Mouse (Mus musculus) ES-Bruce4 (cell line): ENCODE results near the gene Hist2h2aa1. TPM values are rescaled to one million over a fixed set of nuclear protein-coding genes. Genes with fewer than 3 reads are reported as not detected.

Experiments
- H3K27ac ChIP-seq: 2 replicates; pipeline ENCODE4 v1.5.1; 2012; ENCODE audit warnings: low read length, inconsistent platforms; ENCODE audit not compliant: insufficient read depth
- H3K27me3 ChIP-seq: 2 replicates; pipeline ENCODE4 v1.6.1; 2012; ENCODE audit warnings: mild to moderate bottlenecking, low read length, inconsistent platforms; ENCODE audit not compliant: control insufficient read depth, poor library complexity, insufficient read depth, severe bottlenecking
- H3K36me3 ChIP-seq: 2 replicates; pipeline ENCODE4 v1.6.1; 2012; ENCODE audit warnings: inconsistent platforms, mild to moderate bottlenecking, low read length, moderate library complexity; ENCODE audit not compliant: control insufficient read depth, poor library complexity, insufficient read depth, severe bottlenecking
- H3K4me1 ChIP-seq: one replicate; pipeline ENCODE4 v1.8.1; 2011; ENCODE audit warnings: low read length; ENCODE audit not compliant: control insufficient read depth, insufficient read depth
- H3K4me3 ChIP-seq: 2 replicates; pipeline ENCODE4 v1.5.1; 2011; ENCODE audit warnings: low read depth, mild to moderate bottlenecking, low read length
- H3K9ac ChIP-seq: 2 replicates; pipeline ENCODE4 v1.6.1; 2012; ENCODE audit warnings: low read depth, mild to moderate bottlenecking, inconsistent platforms; ENCODE audit not compliant: poor library complexity, severe bottlenecking
- H3K9me3 ChIP-seq: replicated peaks from 2 replicates; pipeline ENCODE4 v1.6.1; 2012; ENCODE audit warnings: mild to moderate bottlenecking, low read length, inconsistent platforms; ENCODE audit not compliant: control insufficient read depth, poor library complexity, insufficient read depth, severe bottlenecking
- POLR2A ChIP-seq: IDR thresholded peaks from one replicate; pipeline ENCODE4 v1.8.1; 2011; ENCODE audit warnings: low read length; ENCODE audit not compliant: insufficient read depth
- polyA plus RNA-seq: library from polyadenylated mRNA; stranded (reverse); fragments of >200 nt; gene quantifications from 2 replicates; pipeline ENCODE4 v1.2.4, GENCODE M21; 2011; ENCODE audit warnings: low read depth; ENCODE audit not compliant: missing spikeins, insufficient read depth, insufficient read length

Hist2h2aa1 gene
- polyA plus RNA-seq, 1 experiment = not detected

GRCm38 (mm10) chr3:96293787-96294186 is 48.5 kb downstream of the Hist2h2aa1 start, which contains the start of gene Fcgr1:
Fcgr1 (minus strand) TSS chr3:96293969.
- Histone ChIP-seq H3K27ac (no peak within 1 kb of the TSS), H3K9me3 (peaks cover 4% of the 10 kb centered on the region; the same call in 1 of the 2 replicates), H3K4me1 (no peaks in the 10 kb centered on the region), H3K9ac (no peak within 1 kb of the TSS), H3K27me3 (no peaks in the 10 kb centered on the region), H3K36me3 (no peaks in the 10 kb centered on the region), H3K4me3 (no peak within 1 kb of the TSS)
- TF ChIP-seq POLR2A = no peak

Other genes starting within 250 kb of the Hist2h2aa1 start
- 9.2 and 15.0 TPM in 2 replicates for gene Plekho1, start 249.5 kb upstream of the Hist2h2aa1 start, polyA plus RNA-seq
- 12.6 and 14.2 TPM in 2 replicates for gene Vps45, start 187.0 kb upstream of the Hist2h2aa1 start, polyA plus RNA-seq
- 42.5 and 42.7 TPM in 2 replicates for gene Otud7b, start 141.0 kb upstream of the Hist2h2aa1 start, polyA plus RNA-seq
- 4.3 and 7.4 TPM in 2 replicates for gene Mtmr11, start 83.5 kb upstream of the Hist2h2aa1 start, polyA plus RNA-seq
- 81.7 and 90.5 TPM in 2 replicates for gene Sf3b4, start 73.2 kb upstream of the Hist2h2aa1 start, polyA plus RNA-seq
- gene Sv2a, start 64.3 kb upstream of the Hist2h2aa1 start, polyA plus RNA-seq = 4.5 and 4.9 TPM in 2 replicates
- 18.1 and 27.8 TPM in 2 replicates for gene Bola1, start 25.8 kb upstream of the Hist2h2aa1 start, polyA plus RNA-seq
- not detected in 2 replicates for gene Hist2h2ab, start 25.6 kb upstream of the Hist2h2aa1 start, polyA plus RNA-seq
- 2.5 and 4.3 TPM in 2 replicates for gene Hist2h2ac, start 24.6 kb upstream of the Hist2h2aa1 start, polyA plus RNA-seq
- gene Hist2h2be, start 24.4 kb upstream of the Hist2h2aa1 start, polyA plus RNA-seq = 1.3 and 2.0 TPM in 2 replicates
- gene Hist2h3c2, start 6.4 kb upstream of the Hist2h2aa1 start, polyA plus RNA-seq = 23.1 and 41.5 TPM in 2 replicates
- gene Hist2h2aa2, start 5.2 kb upstream of the Hist2h2aa1 start, polyA plus RNA-seq = 17.2 and 30.9 TPM in 2 replicates
- 1.3 and 3.0 TPM in 2 replicates for gene Hist2h3c1, start 1.2 kb downstream of the Hist2h2aa1 start, polyA plus RNA-seq
- 3.6 and 4.0 TPM in 2 replicates for gene Hist2h4, start 17.8 kb downstream of the Hist2h2aa1 start, polyA plus RNA-seq
- 7.7 and 11.1 TPM in 2 replicates for gene Hist2h3b, start 23.2 kb downstream of the Hist2h2aa1 start, polyA plus RNA-seq
- 33.9 and 35.8 TPM in 2 replicates for gene Hist2h2bb, start 24.3 kb downstream of the Hist2h2aa1 start, polyA plus RNA-seq
- gene Fcgr1, start 48.5 kb downstream of the Hist2h2aa1 start, polyA plus RNA-seq = not detected in 2 replicates
- gene BC107364, start 206.8 kb downstream of the Hist2h2aa1 start, polyA plus RNA-seq = 4.6 TPM in 2 replicates